Mouse (Mus musculus): ENCODE data around the gene F2r. TPM values are rescaled to one million over a fixed set of nuclear protein-coding genes. Genes with fewer than 3 reads are reported as not detected.

Gene F2r
- polyA plus RNA-seq, 1 experiment = 97.4 TPM

DNA sequence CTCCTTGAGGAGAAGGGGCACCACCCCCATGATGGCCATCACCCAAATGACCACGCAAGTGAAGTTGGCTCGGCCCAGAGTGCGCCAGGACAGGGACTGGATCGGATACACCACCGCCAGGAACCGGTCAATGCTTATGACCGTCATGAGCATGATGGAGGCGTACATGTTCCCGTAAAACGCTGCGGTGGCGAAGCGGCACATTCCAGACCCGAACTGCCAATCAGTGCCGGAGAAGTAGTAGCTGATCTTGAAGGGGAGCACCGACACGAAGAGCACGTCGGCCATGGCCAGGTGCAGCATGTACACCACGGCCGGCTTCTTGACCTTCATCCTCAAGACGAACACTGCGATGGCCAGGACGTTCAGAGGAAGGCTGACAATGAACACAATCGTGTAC is 14.0 kb downstream of the F2r start:
- Histone ChIP-seq H3K36me3 (ENCODE audit: control insufficient read depth, insufficient read depth) (peaks cover 66% of the 10 kb centered on the region), H3K27me3 (ENCODE audit: control insufficient read depth, insufficient read depth, insufficient read length) (no peaks in the 10 kb centered on the region), H3ac (ENCODE audit: control insufficient read depth, insufficient read length, low read depth) (no peak overlapping the region), H3K79me3 (ENCODE audit: low read depth) (peaks cover 58% of the 10 kb centered on the region), H3K79me2 (ENCODE audit: control insufficient read depth, insufficient read depth) (peaks cover 69% of the 10 kb centered on the region), H3K4me3 (ENCODE audit: insufficient read depth, poor library complexity, severe bottlenecking) (no peak overlapping the region)
- TF ChIP-seq USF1 (IDR thresholded peaks at IDR 0.05; ENCODE audit: low read depth) (no peak), FOSL1 (IDR thresholded peaks at IDR 0.05; ENCODE audit: insufficient read depth, low read length, poor library complexity, severe bottlenecking) (no peak), CTCF (IDR thresholded peaks at IDR 0.05; ENCODE audit: control insufficient read depth, insufficient read depth, insufficient read length) (no peak), MAX (IDR thresholded peaks at IDR 0.05) (no peak), CEBPB (IDR thresholded peaks at IDR 0.05; ENCODE audit: low read depth) (no peak), MYOG (IDR thresholded peaks at IDR 0.05; ENCODE audit: control insufficient read depth, extremely low read depth, insufficient read length) (no peak), MYOD1 (IDR thresholded peaks at IDR 0.05; ENCODE audit: control insufficient read depth, insufficient read length, low read depth) (no peak)

DNA sequence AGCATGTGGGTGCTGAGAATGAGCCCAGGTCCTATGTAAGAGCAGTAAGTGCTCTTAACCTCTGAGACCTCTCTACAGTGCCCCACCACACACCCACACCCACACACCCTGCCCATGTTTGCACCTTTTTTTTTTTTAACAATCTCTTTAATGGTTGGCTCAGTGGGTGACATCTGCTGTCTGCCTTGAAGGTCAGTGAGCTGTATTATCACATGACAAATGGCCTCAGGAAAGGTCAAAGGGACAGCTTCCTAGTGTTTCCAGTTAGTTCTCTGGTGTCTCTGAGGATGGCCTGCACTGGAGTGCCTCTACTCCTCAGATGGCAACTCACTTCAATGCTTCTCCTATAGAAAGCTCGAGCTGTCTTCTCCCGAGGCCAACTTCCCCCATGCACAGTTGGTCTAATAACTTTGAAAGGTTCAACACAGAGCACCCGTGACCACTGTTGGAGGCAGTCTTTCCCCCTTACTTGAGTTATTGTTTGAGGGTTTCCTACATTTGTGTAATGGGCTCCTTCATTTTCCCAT is 18.4 kb downstream of the F2r start:
- Histone ChIP-seq H3K27me3 (ENCODE audit: control insufficient read depth, insufficient read depth, insufficient read length) (no peaks in the 10 kb centered on the region), H3K36me3 (ENCODE audit: control insufficient read depth, insufficient read depth) (peaks cover 42% of the 10 kb centered on the region), H3K79me3 (ENCODE audit: low read depth) (peaks cover 16% of the 10 kb centered on the region), H3K79me2 (ENCODE audit: control insufficient read depth, insufficient read depth) (peaks cover 25% of the 10 kb centered on the region), H3ac (ENCODE audit: control insufficient read depth, insufficient read length, low read depth) (no peak overlapping the region), H3K4me3 (ENCODE audit: insufficient read depth, poor library complexity, severe bottlenecking) (no peak overlapping the region)
- TF ChIP-seq USF1 (IDR thresholded peaks at IDR 0.05; ENCODE audit: low read depth) (no peak), FOSL1 (IDR thresholded peaks at IDR 0.05; ENCODE audit: insufficient read depth, low read length, poor library complexity, severe bottlenecking) (no peak), MYOG (IDR thresholded peaks at IDR 0.05; ENCODE audit: control insufficient read depth, extremely low read depth, insufficient read length) (no peak), MYOD1 (IDR thresholded peaks at IDR 0.05; ENCODE audit: control insufficient read depth, insufficient read length, low read depth) (no peak), MAX (IDR thresholded peaks at IDR 0.05) (no peak), CEBPB (IDR thresholded peaks at IDR 0.05; ENCODE audit: low read depth) (no peak), CTCF (IDR thresholded peaks at IDR 0.05; ENCODE audit: control insufficient read depth, insufficient read depth, insufficient read length) (no peak)

- no peak overlapping the region for H3K4me3 ChIP-seq (ENCODE audit: insufficient read depth, poor library complexity, severe bottlenecking)
- H3K79me3 ChIP-seq (ENCODE audit: low read depth) = peaks cover 2% of the 10 kb centered on the region
- H3K36me3 ChIP-seq (ENCODE audit: control insufficient read depth, insufficient read depth) = peaks cover 29% of the 10 kb centered on the region
- TF ChIP-seq MYOG (IDR thresholded peaks at IDR 0.05; ENCODE audit: control insufficient read depth, extremely low read depth, insufficient read length) = no peak
- no peak for TF ChIP-seq MYOD1 (IDR thresholded peaks at IDR 0.05; ENCODE audit: control insufficient read depth, insufficient read length, low read depth)
- no peak for TF ChIP-seq FOSL1 (IDR thresholded peaks at IDR 0.05; ENCODE audit: insufficient read depth, low read length, poor library complexity, severe bottlenecking)
- no peaks in the 10 kb centered on the region for H3K27me3 ChIP-seq (ENCODE audit: control insufficient read depth, insufficient read depth, insufficient read length)
- H3ac ChIP-seq (ENCODE audit: control insufficient read depth, insufficient read length, low read depth) = no peak overlapping the region
- peaks cover 10% of the 10 kb centered on the region for H3K79me2 ChIP-seq (ENCODE audit: control insufficient read depth, insufficient read depth)
Measured at GRCm38 (mm10) chr13:95598232-95598920, 19.9 kb downstream of the F2r start.

DNA sequence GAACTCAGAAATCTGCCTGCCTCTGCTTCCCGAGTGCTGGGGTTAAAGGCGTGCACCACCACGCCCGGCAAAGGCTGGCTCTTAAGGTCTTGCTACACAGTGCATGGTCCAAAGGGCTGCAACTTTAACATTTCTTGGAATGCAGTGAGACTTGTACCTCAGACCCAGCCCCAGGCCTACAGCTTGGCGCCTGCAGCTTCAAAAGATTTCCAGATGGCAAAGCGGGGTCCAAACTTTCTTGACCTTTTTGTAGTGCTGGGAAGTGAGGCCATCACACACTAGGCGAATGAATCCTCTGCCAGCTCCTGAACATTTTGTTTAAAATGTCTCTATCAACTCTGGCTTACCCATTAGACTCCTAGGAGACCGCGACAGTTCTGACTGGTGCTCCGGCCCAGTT is 20.7 kb downstream of the F2r start:
- Histone ChIP-seq H3K36me3 (ENCODE audit: control insufficient read depth, insufficient read depth) (peaks cover 21% of the 10 kb centered on the region), H3K79me2 (ENCODE audit: control insufficient read depth, insufficient read depth) (peaks cover 3% of the 10 kb centered on the region)

GRCm38 (mm10) chr13:95596689-95597088 is 21.6 kb downstream of the F2r start:
- no peaks in the 10 kb centered on the region for H3K27me3 ChIP-seq (ENCODE audit: control insufficient read depth, insufficient read depth, insufficient read length)

More for the DNA sequence above, 20.7 kb downstream of the F2r start:
- no peaks in the 10 kb centered on the region for H3K79me3 ChIP-seq (ENCODE audit: low read depth)
- H3K27me3 ChIP-seq (ENCODE audit: control insufficient read depth, insufficient read depth, insufficient read length) = no peaks in the 10 kb centered on the region
- no peak overlapping the region for H3ac ChIP-seq (ENCODE audit: control insufficient read depth, insufficient read length, low read depth)
- H3K4me3 ChIP-seq (ENCODE audit: insufficient read depth, poor library complexity, severe bottlenecking) = no peak overlapping the region
- TF ChIP-seq MYOD1 (IDR thresholded peaks at IDR 0.05; ENCODE audit: control insufficient read depth, insufficient read length, low read depth) (no peak), USF1 (IDR thresholded peaks at IDR 0.05; ENCODE audit: low read depth) (no peak), CTCF (IDR thresholded peaks at IDR 0.05; ENCODE audit: control insufficient read depth, insufficient read depth, insufficient read length) (no peak), MYOG (IDR thresholded peaks at IDR 0.05; ENCODE audit: control insufficient read depth, extremely low read depth, insufficient read length) (no peak), FOSL1 (IDR thresholded peaks at IDR 0.05; ENCODE audit: insufficient read depth, low read length, poor library complexity, severe bottlenecking) (no peak), MAX (IDR thresholded peaks at IDR 0.05) (no peak), CEBPB (IDR thresholded peaks at IDR 0.05; ENCODE audit: low read depth) (no peak)

More at GRCm38 (mm10) chr13:95596689-95597088, 21.6 kb downstream of the F2r start:
- Histone ChIP-seq H3K79me2 (ENCODE audit: control insufficient read depth, insufficient read depth) (no peaks in the 10 kb centered on the region), H3K79me3 (ENCODE audit: low read depth) (no peaks in the 10 kb centered on the region), H3K36me3 (ENCODE audit: control insufficient read depth, insufficient read depth) (peaks cover 15% of the 10 kb centered on the region), H3K4me3 (ENCODE audit: insufficient read depth, poor library complexity, severe bottlenecking) (no peak overlapping the region), H3ac (ENCODE audit: control insufficient read depth, insufficient read length, low read depth) (no peak overlapping the region)
- no peak for TF ChIP-seq CEBPB (IDR thresholded peaks at IDR 0.05; ENCODE audit: low read depth)
- TF ChIP-seq FOSL1 (IDR thresholded peaks at IDR 0.05; ENCODE audit: insufficient read depth, low read length, poor library complexity, severe bottlenecking) = no peak
- no peak for TF ChIP-seq CTCF (IDR thresholded peaks at IDR 0.05; ENCODE audit: control insufficient read depth, insufficient read depth, insufficient read length)
- TF ChIP-seq MYOD1 (IDR thresholded peaks at IDR 0.05; ENCODE audit: control insufficient read depth, insufficient read length, low read depth) = no peak
- TF ChIP-seq MAX (IDR thresholded peaks at IDR 0.05) = no peak
